Mouse (Mus musculus): ENCODE data around the gene Olfr969. TPM values are rescaled to one million over a fixed set of nuclear protein-coding genes. Genes with fewer than 3 reads are reported as not detected.
"Not testable (repeated sequence)": the region's sequence is repeated elsewhere in the genome, so short reads cannot be mapped to it uniquely, and the experiment has no call there.

Olfr969 gene
- polyA plus RNA-seq (2014; fragmentation: Nextera tagmentation; extraction: Ambion mirVana) = not detected in 2 replicates

DNA sequence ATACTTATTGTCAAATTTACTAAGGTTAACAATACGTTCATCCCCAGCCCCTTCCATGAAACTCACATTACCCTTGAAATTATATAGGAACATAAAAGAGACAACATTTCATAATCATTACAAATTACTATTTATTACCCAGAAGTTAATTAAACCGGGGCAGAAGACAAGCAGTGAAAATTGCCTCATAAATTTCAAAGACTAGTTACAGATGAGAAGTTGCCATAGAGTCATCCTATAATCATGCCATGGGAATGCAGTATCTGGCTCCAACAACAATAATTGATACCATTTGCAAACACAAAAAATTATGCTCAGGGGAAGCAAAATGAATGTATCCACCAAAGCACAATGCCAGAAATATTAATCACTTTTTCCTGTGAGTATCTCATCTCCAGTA lies at the start of gene Olfr969:
Gene Olfr969 (plus strand): TSS at position 388 of the 400 bp plus-strand sequence.
- 65% methylated on average over 2 of the region's 2 CpGs for WGBS
- Histone ChIP-seq H3K9me3 (ENCODE audit: control insufficient read depth, low read length) (no peaks in the 10 kb centered on the region), H3K4me3 (ENCODE audit: low read depth, low read length) (no peak within 1 kb of the TSS), H3K27ac (ENCODE audit: low read depth, low read length) (no peak within 1 kb of the TSS), H3K36me3 (ENCODE audit: control insufficient read depth, insufficient read depth, low read length) (no peaks in the 10 kb centered on the region), H3K9ac (ENCODE audit: low read depth, low read length) (no peak within 1 kb of the TSS), H3K4me2 (no peak within 1 kb of the TSS), H3K27me3 (replicated peaks; ENCODE audit: control insufficient read depth, insufficient read depth, low read length) (no peaks in the 10 kb centered on the region), H3K4me1 (replicated peaks; ENCODE audit: control insufficient read depth, insufficient read depth, low read length) (no peaks in the 10 kb centered on the region)
- no peak for ATAC-seq (replicated peaks; ENCODE audit: low FRiP score)
- no peak for DNase-seq (ENCODE audit: low spot score)

- Histone ChIP-seq H3K4me3 (ENCODE audit: low read depth, low read length) (no peak within 1 kb of the TSS), H3K27me3 (replicated peaks; ENCODE audit: control insufficient read depth, insufficient read depth, low read length) (no peaks in the 10 kb centered on the region), H3K27ac (ENCODE audit: low read depth, low read length) (no peak within 1 kb of the TSS), H3K4me1 (replicated peaks; ENCODE audit: control insufficient read depth, insufficient read depth, low read length) (no peaks in the 10 kb centered on the region), H3K36me3 (ENCODE audit: control insufficient read depth, insufficient read depth, low read length) (no peaks in the 10 kb centered on the region), H3K9me3 (ENCODE audit: control insufficient read depth, low read length) (no peaks in the 10 kb centered on the region), H3K4me2 (no peak within 1 kb of the TSS), H3K9ac (ENCODE audit: low read depth, low read length) (no peak within 1 kb of the TSS)
- ATAC-seq (replicated peaks; ENCODE audit: low FRiP score) (no peak), DNase-seq (ENCODE audit: low spot score) (no peak)
These were observed 44.8 kb upstream of the Olfr969 start, which contains the start of gene Olfr967 for GRCm38 (mm10) chr9:39745949-39746348. TSS of gene Olfr967 (plus strand) at chr9:39746249.

GRCm38 (mm10) chr9:39746428-39746827 lies 44.3 kb upstream of the Olfr969 start:
- ATAC-seq (replicated peaks; ENCODE audit: low FRiP score) = no peak
- Histone ChIP-seq H3K4me1 (replicated peaks; ENCODE audit: control insufficient read depth, insufficient read depth, low read length) (no peaks in the 10 kb centered on the region), H3K27ac (ENCODE audit: low read depth, low read length) (no peak overlapping the region), H3K27me3 (replicated peaks; ENCODE audit: control insufficient read depth, insufficient read depth, low read length) (no peaks in the 10 kb centered on the region), H3K4me3 (ENCODE audit: low read depth, low read length) (no peak overlapping the region), H3K9ac (ENCODE audit: low read depth, low read length) (no peak overlapping the region), H3K36me3 (ENCODE audit: control insufficient read depth, insufficient read depth, low read length) (no peaks in the 10 kb centered on the region), H3K9me3 (ENCODE audit: control insufficient read depth, low read length) (no peaks in the 10 kb centered on the region), H3K4me2 (no peak overlapping the region)
- WGBS = 85% methylated on average over 1 of the region's 1 CpGs
- DNase-seq (ENCODE audit: low spot score) = no peak

DNA sequence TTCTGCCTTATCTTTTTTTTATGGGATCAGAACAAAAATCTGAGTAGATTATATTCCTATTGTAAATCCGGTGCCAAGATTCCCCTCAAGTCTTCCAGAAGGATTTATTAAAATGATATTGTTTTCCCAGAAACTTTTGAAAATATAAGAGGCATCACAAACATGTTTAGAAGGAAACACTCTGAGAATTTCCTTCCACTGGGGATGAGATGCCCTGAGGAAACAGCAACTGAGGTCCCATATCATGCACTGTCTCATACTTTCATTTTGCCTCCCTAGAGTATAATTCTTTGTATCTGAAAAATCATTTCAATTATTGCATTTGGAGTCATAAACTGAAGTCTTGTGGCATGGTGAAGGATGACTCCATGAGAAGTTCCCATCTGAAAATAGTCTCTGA lies 7.6 kb upstream of the Olfr969 start, which contains the start of gene Olfr968:
Gene Olfr968 (minus strand): TSS at position 101 of the 400 bp plus-strand sequence.
- no peak within 1 kb of the TSS for H3K4me2 ChIP-seq
- no peak for ATAC-seq (replicated peaks; ENCODE audit: low FRiP score)
- H3K36me3 ChIP-seq (ENCODE audit: control insufficient read depth, insufficient read depth, low read length) = no peaks in the 10 kb centered on the region
- 73% methylated on average over 1 of the region's 1 CpGs for WGBS
- H3K4me3 ChIP-seq (ENCODE audit: low read depth, low read length) = no peak within 1 kb of the TSS
- H3K9ac ChIP-seq (ENCODE audit: low read depth, low read length) = no peak within 1 kb of the TSS
- no peaks in the 10 kb centered on the region for H3K27me3 ChIP-seq (replicated peaks; ENCODE audit: control insufficient read depth, insufficient read depth, low read length)
- H3K27ac ChIP-seq (ENCODE audit: low read depth, low read length) = no peak within 1 kb of the TSS
- H3K9me3 ChIP-seq (ENCODE audit: control insufficient read depth, low read length) = no peaks in the 10 kb centered on the region
- no peak for DNase-seq (ENCODE audit: low spot score)
- H3K4me1 ChIP-seq (replicated peaks; ENCODE audit: control insufficient read depth, insufficient read depth, low read length) = no peaks in the 10 kb centered on the region

GRCm38 (mm10) chr9:39808560-39808959 lies 17.8 kb downstream of the Olfr969 start, which contains the start of gene Olfr970:
TSS of gene Olfr970 (plus strand) at chr9:39808860.
- H3K27ac ChIP-seq (ENCODE audit: low read depth, low read length) = no peak within 1 kb of the TSS
- H3K9ac ChIP-seq (ENCODE audit: low read depth, low read length) = no peak within 1 kb of the TSS
- H3K36me3 ChIP-seq (ENCODE audit: control insufficient read depth, insufficient read depth, low read length) = no peaks in the 10 kb centered on the region
- DNase-seq (ENCODE audit: low spot score) (no peak), ATAC-seq (replicated peaks; ENCODE audit: low FRiP score) (no peak)
- H3K9me3 ChIP-seq (ENCODE audit: control insufficient read depth, low read length) = no peaks in the 10 kb centered on the region
- WGBS = 72% methylated on average over 4 of the region's 4 CpGs
- H3K27me3 ChIP-seq (replicated peaks; ENCODE audit: control insufficient read depth, insufficient read depth, low read length) = no peaks in the 10 kb centered on the region
- H3K4me2 ChIP-seq = no peak within 1 kb of the TSS
- H3K4me1 ChIP-seq (replicated peaks; ENCODE audit: control insufficient read depth, insufficient read depth, low read length) = no peaks in the 10 kb centered on the region
- no peak within 1 kb of the TSS for H3K4me3 ChIP-seq (ENCODE audit: low read depth, low read length)

DNA sequence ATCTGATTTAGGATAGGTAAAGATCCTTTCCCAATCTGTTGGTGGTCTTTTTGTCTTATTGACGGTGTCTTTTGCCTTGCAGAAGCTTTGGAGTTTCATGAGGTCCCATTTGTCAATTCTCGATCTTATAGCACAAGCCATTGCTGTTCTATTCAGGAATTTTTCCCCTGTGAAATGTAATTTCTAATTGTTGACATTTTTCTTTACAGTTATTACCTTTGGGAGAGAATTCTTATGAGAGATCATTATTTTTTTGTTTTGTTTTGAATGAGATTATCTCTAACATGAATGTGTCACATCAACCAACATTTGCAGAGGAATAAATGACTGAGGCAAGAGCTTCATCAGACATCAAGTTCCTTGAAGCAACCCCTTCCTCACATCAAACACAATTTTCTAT lies 45.8 kb downstream of the Olfr969 start, which contains the start of gene Olfr971:
Gene Olfr971 (plus strand): TSS at position 301 of the 400 bp plus-strand sequence.
- H3K4me3 ChIP-seq (ENCODE audit: low read depth, low read length); H3K36me3 ChIP-seq (ENCODE audit: control insufficient read depth, insufficient read depth, low read length); DNase-seq (ENCODE audit: low spot score); H3K27me3 ChIP-seq (replicated peaks; ENCODE audit: control insufficient read depth, insufficient read depth, low read length); H3K27ac ChIP-seq (ENCODE audit: low read depth, low read length); H3K9ac ChIP-seq (ENCODE audit: low read depth, low read length); H3K4me2 ChIP-seq; H3K9me3 ChIP-seq (ENCODE audit: control insufficient read depth, low read length); ATAC-seq (replicated peaks; ENCODE audit: low FRiP score); H3K4me1 ChIP-seq (replicated peaks; ENCODE audit: control insufficient read depth, insufficient read depth, low read length): not testable (repeated sequence)
- 88% methylated on average over 1 of the region's 2 CpGs for WGBS

Other genes with a start within 250 kb of the Olfr969 start
- gene Olfr958, start 236.9 kb upstream of the Olfr969 start, polyA plus RNA-seq (2014; fragmentation: Nextera tagmentation; extraction: Ambion mirVana) = not detected in 2 replicates
- not detected in 2 replicates for gene Olfr959, start 215.4 kb upstream of the Olfr969 start, polyA plus RNA-seq (2014; fragmentation: Nextera tagmentation; extraction: Ambion mirVana)
- 10.6 and 13.7 TPM in 2 replicates for gene AW551984, start 186.5 kb upstream of the Olfr969 start, polyA plus RNA-seq (2014; fragmentation: Nextera tagmentation; extraction: Ambion mirVana)
- gene Olfr148, start 180.3 kb upstream of the Olfr969 start, polyA plus RNA-seq (2014; fragmentation: Nextera tagmentation; extraction: Ambion mirVana) = not detected in 2 replicates
- gene Olfr960, start 169.6 kb upstream of the Olfr969 start, polyA plus RNA-seq (2014; fragmentation: Nextera tagmentation; extraction: Ambion mirVana) = not detected in 2 replicates
- gene Olfr961, start 145.9 kb upstream of the Olfr969 start, polyA plus RNA-seq (2014; fragmentation: Nextera tagmentation; extraction: Ambion mirVana) = not detected in 2 replicates
- gene Olfr963, start 123.7 kb upstream of the Olfr969 start, polyA plus RNA-seq (2014; fragmentation: Nextera tagmentation; extraction: Ambion mirVana) = not detected in 2 replicates
- gene Olfr149, start 83.8 kb upstream of the Olfr969 start, polyA plus RNA-seq (2014; fragmentation: Nextera tagmentation; extraction: Ambion mirVana) = not detected in 2 replicates
- not detected in 2 replicates for gene Olfr965, start 79.6 kb upstream of the Olfr969 start, polyA plus RNA-seq (2014; fragmentation: Nextera tagmentation; extraction: Ambion mirVana)
- gene Olfr150, start 60.0 kb upstream of the Olfr969 start, polyA plus RNA-seq (2014; fragmentation: Nextera tagmentation; extraction: Ambion mirVana) = not detected in 2 replicates
- not detected in 2 replicates for gene Olfr967, start 44.7 kb upstream of the Olfr969 start, polyA plus RNA-seq (2014; fragmentation: Nextera tagmentation; extraction: Ambion mirVana)
- not detected in 2 replicates for gene Olfr968, start 7.7 kb upstream of the Olfr969 start, polyA plus RNA-seq (2014; fragmentation: Nextera tagmentation; extraction: Ambion mirVana)
- not detected in 2 replicates for gene Olfr970, start 17.9 kb downstream of the Olfr969 start, polyA plus RNA-seq (2014; fragmentation: Nextera tagmentation; extraction: Ambion mirVana)
- not detected in 2 replicates for gene Olfr971, start 45.9 kb downstream of the Olfr969 start, polyA plus RNA-seq (2014; fragmentation: Nextera tagmentation; extraction: Ambion mirVana)
- not detected in 2 replicates for gene Olfr972, start 75.5 kb downstream of the Olfr969 start, polyA plus RNA-seq (2014; fragmentation: Nextera tagmentation; extraction: Ambion mirVana)
- not detected in 2 replicates for gene Olfr229, start 116.4 kb downstream of the Olfr969 start, polyA plus RNA-seq (2014; fragmentation: Nextera tagmentation; extraction: Ambion mirVana)
- gene Olfr974, start 146.6 kb downstream of the Olfr969 start, polyA plus RNA-seq (2014; fragmentation: Nextera tagmentation; extraction: Ambion mirVana) = not detected in 2 replicates
- gene Olfr975, start 161.1 kb downstream of the Olfr969 start, polyA plus RNA-seq (2014; fragmentation: Nextera tagmentation; extraction: Ambion mirVana) = not detected in 2 replicates
- gene Olfr976, start 170.2 kb downstream of the Olfr969 start, polyA plus RNA-seq (2014; fragmentation: Nextera tagmentation; extraction: Ambion mirVana) = not detected in 2 replicates
- gene Olfr978, start 201.2 kb downstream of the Olfr969 start, polyA plus RNA-seq (2014; fragmentation: Nextera tagmentation; extraction: Ambion mirVana) = not detected in 2 replicates
- gene Olfr979, start 212.5 kb downstream of the Olfr969 start, polyA plus RNA-seq (2014; fragmentation: Nextera tagmentation; extraction: Ambion mirVana) = not detected in 2 replicates
- gene Olfr980, start 218.6 kb downstream of the Olfr969 start, polyA plus RNA-seq (2014; fragmentation: Nextera tagmentation; extraction: Ambion mirVana) = not detected in 2 replicates
- not detected in 2 replicates for gene Olfr981, start 230.5 kb downstream of the Olfr969 start, polyA plus RNA-seq (2014; fragmentation: Nextera tagmentation; extraction: Ambion mirVana)